Mouse (Mus musculus): ENCODE data around the gene Rpl41. TPM values are rescaled to one million over a fixed set of nuclear protein-coding genes. Genes with fewer than 3 reads are reported as not detected.

Gene Rpl41
- polyA plus RNA-seq, 1 experiment from 2014 or later, result 4,329 TPM

- H3K4me3 ChIP-seq, result no peak overlapping the region
- ATAC-seq (ENCODE audit: insufficient number of reproducible peaks, insufficient read depth, low FRiP score, low TSS enrichment, low read depth), result no peak
- H3K36me3 ChIP-seq, result peaks cover 45% of the 10 kb centered on the region
- H3K27me3 ChIP-seq, result no peaks in the 10 kb centered on the region
- H3K9me3 ChIP-seq, result no peaks in the 10 kb centered on the region
- H3K27ac ChIP-seq, result no peak overlapping the region
- 74% methylated on average over 2 of the region's 2 CpGs for WGBS
- no peak overlapping the region for H3K9ac ChIP-seq
- H3K4me1 ChIP-seq, result peaks cover 9% of the 10 kb centered on the region
- H3K4me2 ChIP-seq, result no peak overlapping the region
Measured at GRCm38 (mm10) chr10:128543100-128543499, 6.0 kb downstream of the Rpl41 start.

- H3K4me2 ChIP-seq, result no peak overlapping the region
- H3K4me3 ChIP-seq, result no peak overlapping the region
- H3K36me3 ChIP-seq, result peaks cover 22% of the 10 kb centered on the region
- H3K27me3 ChIP-seq, result no peaks in the 10 kb centered on the region
- H3K4me1 ChIP-seq, result peaks cover 10% of the 10 kb centered on the region; the same call in 1 of the 2 replicates
- H3K27ac ChIP-seq, result no peak overlapping the region
- no peak overlapping the region for H3K9ac ChIP-seq
- H3K9me3 ChIP-seq, result no peaks in the 10 kb centered on the region
- WGBS, result 76% methylated on average over 1 of the region's 1 CpGs
- ATAC-seq (ENCODE audit: insufficient number of reproducible peaks, insufficient read depth, low FRiP score, low TSS enrichment, low read depth), result no peak
Measured at GRCm38 (mm10) chr10:128538340-128538870, 10.7 kb downstream of the Rpl41 start.

- Histone ChIP-seq H3K36me3 (peaks cover 5% of the 10 kb centered on the region; the same call in 1 of the 2 replicates), H3K27me3 (no peaks in the 10 kb centered on the region), H3K9ac (0 out of 2 replicates have a peak overlapping the region, but pooled peaks have one; percentile 44), H3K4me3 (peak overlapping the region; percentile 23), H3K4me1 (peaks cover 10% of the 10 kb centered on the region; the same call in 1 of the 2 replicates), H3K27ac (peak overlapping the region; percentile 74), H3K4me2 (peak overlapping the region; percentile 54), H3K9me3 (no peaks in the 10 kb centered on the region)
- WGBS, result 15% methylated on average over 18 of the region's 18 CpGs
- ATAC-seq (ENCODE audit: insufficient number of reproducible peaks, insufficient read depth, low FRiP score, low TSS enrichment, low read depth), result peak; percentile 68
Measured at GRCm38 (mm10) chr10:128536266-128536940, 12.7 kb downstream of the Rpl41 start.

GRCm38 (mm10) chr10:128535624-128536265 lies 13.4 kb downstream of the Rpl41 start:
- peaks cover 10% of the 10 kb centered on the region; the same call in 1 of the 2 replicates for H3K4me1 ChIP-seq
- H3K36me3 ChIP-seq, result no peaks in the 10 kb centered on the region
- peak overlapping the region; percentile 54 for H3K4me2 ChIP-seq
- H3K27me3 ChIP-seq, result no peaks in the 10 kb centered on the region
- no peaks in the 10 kb centered on the region for H3K9me3 ChIP-seq
- H3K4me3 ChIP-seq, result peak overlapping the region; percentile 23
- peak overlapping the region; percentile 74 for H3K27ac ChIP-seq
- no peak for ATAC-seq (ENCODE audit: insufficient number of reproducible peaks, insufficient read depth, low FRiP score, low TSS enrichment, low read depth)
- 67% methylated on average over 4 of the region's 4 CpGs for WGBS
- H3K9ac ChIP-seq, result 0 out of 2 replicates have a peak overlapping the region, but pooled peaks have one; percentile 44

GRCm38 (mm10) chr10:128535206-128535605 lies 13.9 kb downstream of the Rpl41 start:
- Histone ChIP-seq H3K9ac (no peak overlapping the region), H3K36me3 (no peaks in the 10 kb centered on the region), H3K27me3 (no peaks in the 10 kb centered on the region), H3K4me3 (no peak overlapping the region), H3K27ac (no peak overlapping the region), H3K4me1 (peaks cover 10% of the 10 kb centered on the region; the same call in 1 of the 2 replicates), H3K9me3 (no peaks in the 10 kb centered on the region), H3K4me2 (no peak overlapping the region)
- WGBS, result 85% methylated on average over 2 of the region's 2 CpGs
- no peak for ATAC-seq (ENCODE audit: insufficient number of reproducible peaks, insufficient read depth, low FRiP score, low TSS enrichment, low read depth)

GRCm38 (mm10) chr10:128526366-128527356 lies 22.4 kb downstream of the Rpl41 start:
- Histone ChIP-seq H3K4me3 (peak overlapping the region; percentile 86), H3K9ac (peak overlapping the region; percentile 62), H3K27ac (peak overlapping the region; percentile 84), H3K4me2 (peak overlapping the region; percentile 98), H3K36me3 (peaks cover 8% of the 10 kb centered on the region; the same call in 1 of the 2 replicates), H3K9me3 (no peaks in the 10 kb centered on the region), H3K4me1 (peaks cover 19% of the 10 kb centered on the region), H3K27me3 (peaks cover 28% of the 10 kb centered on the region)
- ATAC-seq (ENCODE audit: insufficient number of reproducible peaks, insufficient read depth, low FRiP score, low TSS enrichment, low read depth), result no peak
- 31% methylated on average over 28 of the region's 28 CpGs for WGBS

- peak; percentile 95 for ATAC-seq (ENCODE audit: insufficient number of reproducible peaks, insufficient read depth, low FRiP score, low TSS enrichment, low read depth)
- Histone ChIP-seq H3K4me1 (peaks cover 19% of the 10 kb centered on the region), H3K4me3 (peak within 1 kb of the TSS; percentile 86), H3K36me3 (peaks cover 16% of the 10 kb centered on the region), H3K4me2 (peak within 1 kb of the TSS; percentile 98), H3K27ac (peak within 1 kb of the TSS; percentile 84), H3K9ac (peak within 1 kb of the TSS; percentile 82), H3K27me3 (peaks cover 28% of the 10 kb centered on the region), H3K9me3 (no peaks in the 10 kb centered on the region)
- 0% methylated on average over 37 of the region's 37 CpGs for WGBS
Measured at GRCm38 (mm10) chr10:128525671-128526308, 23.3 kb downstream of the Rpl41 start, which contains the start of gene Esyt1. TSS of gene Esyt1 (minus strand) at chr10:128525871.

GRCm38 (mm10) chr10:128524732-128525662 lies 24.1 kb downstream of the Rpl41 start:
- Histone ChIP-seq H3K9ac (peak overlapping the region; percentile 82), H3K27me3 (peaks cover 28% of the 10 kb centered on the region), H3K36me3 (peaks cover 24% of the 10 kb centered on the region), H3K27ac (peak overlapping the region; percentile 84), H3K4me1 (peaks cover 19% of the 10 kb centered on the region), H3K4me3 (peak overlapping the region; percentile 86), H3K9me3 (no peaks in the 10 kb centered on the region), H3K4me2 (peak overlapping the region; percentile 98)
- WGBS, result under 1% methylated on average over 58 of the region's 58 CpGs
- ATAC-seq (ENCODE audit: insufficient number of reproducible peaks, insufficient read depth, low FRiP score, low TSS enrichment, low read depth), result peak; percentile 40

GRCm38 (mm10) chr10:128524111-128524731 lies 24.9 kb downstream of the Rpl41 start:
- peaks cover 19% of the 10 kb centered on the region for H3K4me1 ChIP-seq
- no peaks in the 10 kb centered on the region for H3K9me3 ChIP-seq
- peaks cover 32% of the 10 kb centered on the region for H3K36me3 ChIP-seq
- H3K27me3 ChIP-seq, result peaks cover 28% of the 10 kb centered on the region
- peak overlapping the region; percentile 82 for H3K9ac ChIP-seq
- H3K4me3 ChIP-seq, result peak overlapping the region; percentile 86
- H3K4me2 ChIP-seq, result peak overlapping the region; percentile 98
- 0 out of 2 replicates have a peak overlapping the region, but pooled peaks have one; percentile 84 for H3K27ac ChIP-seq
- no peak for ATAC-seq (ENCODE audit: insufficient number of reproducible peaks, insufficient read depth, low FRiP score, low TSS enrichment, low read depth)
- 8% methylated on average over 11 of the region's 11 CpGs for WGBS

All from embryonic facial prominence, embryonic 13.5 days (tissue).